Mouse (Mus musculus) stomach, embryonic 16.5 days (tissue): ENCODE results near the gene Fam83d. TPM values are rescaled to one million over a fixed set of nuclear protein-coding genes. Genes with fewer than 3 reads are reported as not detected.

Experiments
- ATAC-seq: fragments of 200-750 bp; cut with Nextera tagmentation; 2 replicates; pipeline ENCODE4 v1.8.0; 2017; ENCODE audit warnings: moderate number of reproducible peaks, moderate TSS enrichment; ENCODE audit not compliant: insufficient read depth, low FRiP score
- H3K27ac ChIP-seq: fragments of 300-500 bp; sonication (generic); 2 replicates; pipeline ENCODE4 v1.5.1; 2014; ENCODE audit warnings: low read length
- H3K27me3 ChIP-seq: fragments of 300-500 bp; sonication (generic); 2 replicates; pipeline ENCODE4 v1.6.1; 2014; ENCODE audit warnings: low read length, control low read depth, mixed read lengths; ENCODE audit not compliant: control insufficient read depth, insufficient read depth
- H3K36me3 ChIP-seq: fragments of 300-500 bp; sonication (generic); 2 replicates; pipeline ENCODE4 v1.6.1; 2014; ENCODE audit warnings: low read length; ENCODE audit not compliant: control insufficient read depth, insufficient read depth
- H3K4me1 ChIP-seq: fragments of 300-500 bp; sonication (generic); 2 replicates; pipeline ENCODE4 v1.6.1; 2014; ENCODE audit warnings: low read length, control low read depth, mixed read lengths; ENCODE audit not compliant: control insufficient read depth, insufficient read depth
- H3K4me2 ChIP-seq: fragments of 300-500 bp; sonication (generic); 2 replicates; pipeline ENCODE4 v1.6.1; 2014; ENCODE audit warnings: low read depth, low read length, mixed read lengths
- H3K4me3 ChIP-seq: fragments of 300-500 bp; sonication (generic); replicated peaks from 2 replicates; pipeline ENCODE4 v1.5.1; 2014; ENCODE audit warnings: mild to moderate bottlenecking, low read length
- H3K9ac ChIP-seq: fragments of 300-500 bp; sonication (generic); 2 replicates; pipeline ENCODE4 v1.6.1; 2014; ENCODE audit warnings: low read length
- H3K9me3 ChIP-seq: fragments of 300-500 bp; sonication (generic); replicated peaks from 2 replicates; pipeline ENCODE4 v1.6.1; 2016; ENCODE audit warnings: low read length, control low read depth; ENCODE audit not compliant: control insufficient read depth
- WGBS: fragments of 180-500 bp; shearing (Covaris S2); extraction: QIAGEN DNeasy Blood & Tissue Kit; methylation state at CpG from one replicate; pipeline ENCODE4 v1.1.7; 2014; 5-methylcytosine and 5-hydroxymethylcytosine counted together
- polyA plus RNA-seq: library from polyadenylated mRNA; unstranded; fragments of >200 nt; fragmentation: Nextera tagmentation; extraction: Ambion mirVana; gene quantifications from 2 replicates; pipeline ENCODE4 v1.2.1, GENCODE M21; 2015

Gene Fam83d
- polyA plus RNA-seq, 1 experiment from 2014 or later = 43.2 TPM

- 81% methylated on average over 3 of the region's 3 CpGs for WGBS
- H3K4me1 ChIP-seq = no peaks in the 10 kb centered on the region
- ATAC-seq = no peak
- no peaks in the 10 kb centered on the region for H3K27me3 ChIP-seq
- H3K27ac ChIP-seq = no peak overlapping the region
- H3K4me2 ChIP-seq = no peak overlapping the region
- H3K36me3 ChIP-seq = no peaks in the 10 kb centered on the region
- H3K9me3 ChIP-seq = no peaks in the 10 kb centered on the region
- H3K9ac ChIP-seq = no peak overlapping the region
- no peak overlapping the region for H3K4me3 ChIP-seq
These were observed 28.8 kb upstream of the Fam83d start for GRCm38 (mm10) chr2:158739113-158739512.

GRCm38 (mm10) chr2:158741011-158741501 is 26.8 kb upstream of the Fam83d start:
- Histone ChIP-seq H3K27ac (no peak overlapping the region), H3K9ac (no peak overlapping the region), H3K4me2 (no peak overlapping the region), H3K9me3 (no peaks in the 10 kb centered on the region), H3K4me3 (no peak overlapping the region), H3K36me3 (no peaks in the 10 kb centered on the region), H3K27me3 (no peaks in the 10 kb centered on the region), H3K4me1 (no peaks in the 10 kb centered on the region)
- whole genome bisulfite sequencing = 66% methylated on average over 9 of the region's 9 CpGs
- ATAC-seq = no peak

GRCm38 (mm10) chr2:158742431-158742830 is 25.5 kb upstream of the Fam83d start:
- H3K4me2 ChIP-seq = no peak overlapping the region
- 74% methylated on average over 5 of the region's 5 CpGs for WGBS
- H3K27ac ChIP-seq = no peak overlapping the region
- H3K4me3 ChIP-seq = no peak overlapping the region
- H3K9me3 ChIP-seq = no peaks in the 10 kb centered on the region
- no peak for ATAC-seq
- no peak overlapping the region for H3K9ac ChIP-seq
- H3K36me3 ChIP-seq = no peaks in the 10 kb centered on the region
- no peaks in the 10 kb centered on the region for H3K27me3 ChIP-seq
- no peaks in the 10 kb centered on the region for H3K4me1 ChIP-seq

- Histone ChIP-seq H3K9me3 (no peaks in the 10 kb centered on the region), H3K27me3 (no peaks in the 10 kb centered on the region), H3K36me3 (no peaks in the 10 kb centered on the region), H3K4me1 (no peaks in the 10 kb centered on the region), H3K27ac (no peak overlapping the region), H3K9ac (no peak overlapping the region), H3K4me2 (no peak overlapping the region), H3K4me3 (no peak overlapping the region)
- whole genome bisulfite sequencing = 85% methylated on average over 11 of the region's 11 CpGs
- ATAC-seq = no peak
These were observed 24.3 kb upstream of the Fam83d start for GRCm38 (mm10) chr2:158743518-158744141.

GRCm38 (mm10) chr2:158745049-158745482 is 22.8 kb upstream of the Fam83d start:
- 16% methylated on average over 2 of the region's 2 CpGs for WGBS
- H3K4me3 ChIP-seq = no peak overlapping the region
- peak; percentile 26; the same call in 1 of the 2 replicates for ATAC-seq
- no peak overlapping the region for H3K4me2 ChIP-seq
- no peaks in the 10 kb centered on the region for H3K36me3 ChIP-seq
- H3K4me1 ChIP-seq = no peaks in the 10 kb centered on the region
- no peaks in the 10 kb centered on the region for H3K9me3 ChIP-seq
- H3K9ac ChIP-seq = no peak overlapping the region
- H3K27me3 ChIP-seq = no peaks in the 10 kb centered on the region
- H3K27ac ChIP-seq = no peak overlapping the region

- WGBS = 59% methylated on average over 11 of the region's 11 CpGs
- Histone ChIP-seq H3K4me1 (no peaks in the 10 kb centered on the region), H3K27me3 (no peaks in the 10 kb centered on the region), H3K9ac (no peak overlapping the region), H3K27ac (no peak overlapping the region), H3K36me3 (no peaks in the 10 kb centered on the region), H3K9me3 (no peaks in the 10 kb centered on the region), H3K4me2 (no peak overlapping the region), H3K4me3 (no peak overlapping the region)
- ATAC-seq = no peak
These were observed 21.7 kb upstream of the Fam83d start for GRCm38 (mm10) chr2:158746164-158746563.

- Histone ChIP-seq H3K27me3 (no peaks in the 10 kb centered on the region), H3K4me2 (no peak overlapping the region), H3K4me1 (no peaks in the 10 kb centered on the region), H3K4me3 (no peak overlapping the region), H3K27ac (no peak overlapping the region), H3K9me3 (no peaks in the 10 kb centered on the region), H3K36me3 (no peaks in the 10 kb centered on the region), H3K9ac (no peak overlapping the region)
- no peak for ATAC-seq
- 85% methylated on average over 9 of the region's 9 CpGs for WGBS
These were observed 18.5 kb upstream of the Fam83d start for GRCm38 (mm10) chr2:158749366-158749765.

- WGBS = 65% methylated on average over 2 of the region's 2 CpGs
- Histone ChIP-seq H3K36me3 (no peaks in the 10 kb centered on the region), H3K4me2 (no peak overlapping the region), H3K9ac (no peak overlapping the region), H3K4me1 (no peaks in the 10 kb centered on the region; the same call in 1 of the 2 replicates), H3K27me3 (no peaks in the 10 kb centered on the region), H3K4me3 (no peak overlapping the region), H3K27ac (no peak overlapping the region), H3K9me3 (no peaks in the 10 kb centered on the region)
- ATAC-seq = no peak
These were observed 7.7 kb upstream of the Fam83d start for GRCm38 (mm10) chr2:158760231-158760630.

- Histone ChIP-seq H3K9me3 (no peaks in the 10 kb centered on the region), H3K4me1 (no peaks in the 10 kb centered on the region; the same call in 1 of the 2 replicates), H3K4me2 (no peak overlapping the region), H3K27ac (no peak overlapping the region), H3K9ac (no peak overlapping the region), H3K27me3 (no peaks in the 10 kb centered on the region), H3K4me3 (no peak overlapping the region), H3K36me3 (no peaks in the 10 kb centered on the region)
- ATAC-seq = no peak
- 76% methylated on average over 5 of the region's 5 CpGs for WGBS
These were observed 5.6 kb upstream of the Fam83d start for GRCm38 (mm10) chr2:158762339-158762738.
